Mouse (Mus musculus): Measurements from ENCODE around the gene Rnls. TPM values are rescaled to one million over a fixed set of nuclear protein-coding genes. Genes with fewer than 3 reads are reported as not detected.
A peak's percentile ranks its signal among the peaks of the same experiment; 100 is the strongest.

Rnls gene
- polyA plus RNA-seq, 1 experiment from 2014 or later = 5.9 TPM

GRCm38 (mm10) chr19:33299726-33300292 lies 92.3 kb downstream of the Rnls start:
- H3K4me3 ChIP-seq (replicated peaks) = no peak overlapping the region
- no peak overlapping the region for H3K27ac ChIP-seq
- ATAC-seq = no peak
- H3K4me2 ChIP-seq (replicated peaks) = no peak overlapping the region
- no peaks in the 10 kb centered on the region for H3K9me3 ChIP-seq
- H3K27me3 ChIP-seq (replicated peaks) = no peaks in the 10 kb centered on the region
- H3K4me1 ChIP-seq (replicated peaks) = no peaks in the 10 kb centered on the region
- no peak overlapping the region for H3K9ac ChIP-seq
- no peaks in the 10 kb centered on the region for H3K36me3 ChIP-seq
- 65% methylated on average over 3 of the region's 3 CpGs for WGBS

- 57% methylated on average over 2 of the region's 2 CpGs for WGBS
- Histone ChIP-seq H3K27ac (no peak overlapping the region), H3K27me3 (replicated peaks) (no peaks in the 10 kb centered on the region), H3K4me1 (replicated peaks) (no peaks in the 10 kb centered on the region), H3K4me2 (replicated peaks) (no peak overlapping the region), H3K9me3 (no peaks in the 10 kb centered on the region), H3K4me3 (replicated peaks) (no peak overlapping the region), H3K9ac (no peak overlapping the region), H3K36me3 (no peaks in the 10 kb centered on the region)
- ATAC-seq = no peak
Measured at GRCm38 (mm10) chr19:33296338-33296737, 95.8 kb downstream of the Rnls start.

- H3K4me1 ChIP-seq (replicated peaks) = no peaks in the 10 kb centered on the region
- H3K27ac ChIP-seq = no peak overlapping the region
- ATAC-seq = no peak
- H3K4me2 ChIP-seq (replicated peaks) = no peak overlapping the region
- no peak overlapping the region for H3K4me3 ChIP-seq (replicated peaks)
- H3K9me3 ChIP-seq = no peaks in the 10 kb centered on the region
- no peaks in the 10 kb centered on the region for H3K27me3 ChIP-seq (replicated peaks)
- WGBS = 52% methylated on average over 3 of the region's 3 CpGs
- no peaks in the 10 kb centered on the region for H3K36me3 ChIP-seq
- H3K9ac ChIP-seq = no peak overlapping the region
Measured at GRCm38 (mm10) chr19:33282985-33283384, 109.1 kb downstream of the Rnls start.

GRCm38 (mm10) chr19:33276421-33276820 lies 115.7 kb downstream of the Rnls start:
- 87% methylated on average over 1 of the region's 1 CpGs for WGBS
- Histone ChIP-seq H3K4me2 (replicated peaks) (no peak overlapping the region), H3K4me3 (replicated peaks) (no peak overlapping the region), H3K27me3 (replicated peaks) (no peaks in the 10 kb centered on the region), H3K36me3 (no peaks in the 10 kb centered on the region), H3K9me3 (no peaks in the 10 kb centered on the region), H3K4me1 (replicated peaks) (no peaks in the 10 kb centered on the region), H3K9ac (no peak overlapping the region), H3K27ac (no peak overlapping the region)
- no peak for ATAC-seq

- no peak overlapping the region for H3K4me2 ChIP-seq (replicated peaks)
Measured at GRCm38 (mm10) chr19:33273676-33274075, 118.4 kb downstream of the Rnls start.

GRCm38 (mm10) chr19:33271571-33271970 lies 120.5 kb downstream of the Rnls start:
- Histone ChIP-seq H3K4me2 (replicated peaks) (no peak overlapping the region), H3K9me3 (no peaks in the 10 kb centered on the region), H3K4me1 (replicated peaks) (no peaks in the 10 kb centered on the region), H3K27ac (no peak overlapping the region), H3K36me3 (no peaks in the 10 kb centered on the region), H3K4me3 (replicated peaks) (no peak overlapping the region), H3K9ac (no peak overlapping the region), H3K27me3 (replicated peaks) (no peaks in the 10 kb centered on the region)
- ATAC-seq = peak; percentile 79; the same call in 1 of the 2 replicates
- 39% methylated on average over 2 of the region's 2 CpGs for WGBS

More at GRCm38 (mm10) chr19:33273676-33274075, 118.4 kb downstream of the Rnls start:
- Histone ChIP-seq H3K27ac (no peak overlapping the region), H3K36me3 (no peaks in the 10 kb centered on the region), H3K27me3 (replicated peaks) (no peaks in the 10 kb centered on the region), H3K4me3 (replicated peaks) (no peak overlapping the region), H3K4me1 (replicated peaks) (no peaks in the 10 kb centered on the region), H3K9me3 (no peaks in the 10 kb centered on the region), H3K9ac (no peak overlapping the region)
- 82% methylated on average over 1 of the region's 1 CpGs for WGBS
- no peak for ATAC-seq

GRCm38 (mm10) chr19:33270231-33270630 lies 121.9 kb downstream of the Rnls start:
- no peaks in the 10 kb centered on the region for H3K4me1 ChIP-seq (replicated peaks)
- H3K27me3 ChIP-seq (replicated peaks) = no peaks in the 10 kb centered on the region
- H3K4me3 ChIP-seq (replicated peaks) = no peak overlapping the region
- no peaks in the 10 kb centered on the region for H3K36me3 ChIP-seq
- H3K4me2 ChIP-seq (replicated peaks) = no peak overlapping the region
- H3K9me3 ChIP-seq = no peaks in the 10 kb centered on the region
- no peak for ATAC-seq
- WGBS = 84% methylated on average over 2 of the region's 2 CpGs
- no peak overlapping the region for H3K9ac ChIP-seq
- H3K27ac ChIP-seq = no peak overlapping the region

GRCm38 (mm10) chr19:33268044-33268443 lies 124.1 kb downstream of the Rnls start:
- no peaks in the 10 kb centered on the region for H3K27me3 ChIP-seq (replicated peaks)
- H3K4me1 ChIP-seq (replicated peaks) = no peaks in the 10 kb centered on the region
- no peaks in the 10 kb centered on the region for H3K9me3 ChIP-seq
- no peak overlapping the region for H3K4me2 ChIP-seq (replicated peaks)
- H3K27ac ChIP-seq = no peak overlapping the region
- no peak overlapping the region for H3K4me3 ChIP-seq (replicated peaks)
- H3K36me3 ChIP-seq = no peaks in the 10 kb centered on the region
- 83% methylated on average over 14 of the region's 14 CpGs for WGBS
- no peak overlapping the region for H3K9ac ChIP-seq
- ATAC-seq = no peak

GRCm38 (mm10) chr19:33265245-33265644 lies 126.8 kb downstream of the Rnls start:
- Histone ChIP-seq H3K27me3 (replicated peaks) (no peaks in the 10 kb centered on the region), H3K4me3 (replicated peaks) (no peak overlapping the region), H3K36me3 (no peaks in the 10 kb centered on the region), H3K27ac (no peak overlapping the region), H3K9me3 (no peaks in the 10 kb centered on the region), H3K4me2 (replicated peaks) (no peak overlapping the region), H3K4me1 (replicated peaks) (no peaks in the 10 kb centered on the region), H3K9ac (no peak overlapping the region)
- no peak for ATAC-seq
- 17% methylated on average over 2 of the region's 2 CpGs for WGBS

- H3K4me1 ChIP-seq (replicated peaks) = no peaks in the 10 kb centered on the region
- no peaks in the 10 kb centered on the region for H3K9me3 ChIP-seq
- H3K4me3 ChIP-seq (replicated peaks) = no peak overlapping the region
- no peak overlapping the region for H3K4me2 ChIP-seq (replicated peaks)
- 44% methylated on average over 3 of the region's 3 CpGs for whole genome bisulfite sequencing
- H3K27me3 ChIP-seq (replicated peaks) = no peaks in the 10 kb centered on the region
- H3K27ac ChIP-seq = no peak overlapping the region
- H3K9ac ChIP-seq = no peak overlapping the region
- no peak for ATAC-seq
- H3K36me3 ChIP-seq = no peaks in the 10 kb centered on the region
Measured at GRCm38 (mm10) chr19:33264224-33264993, 127.7 kb downstream of the Rnls start.

GRCm38 (mm10) chr19:33262421-33262820 lies 129.7 kb downstream of the Rnls start:
- no peaks in the 10 kb centered on the region for H3K4me1 ChIP-seq (replicated peaks)
- H3K4me2 ChIP-seq (replicated peaks) = no peak overlapping the region
- H3K27me3 ChIP-seq (replicated peaks) = no peaks in the 10 kb centered on the region
- no peak overlapping the region for H3K27ac ChIP-seq
- no peak for ATAC-seq
- no peaks in the 10 kb centered on the region for H3K36me3 ChIP-seq
- H3K9me3 ChIP-seq = no peaks in the 10 kb centered on the region
- no peak overlapping the region for H3K4me3 ChIP-seq (replicated peaks)
- H3K9ac ChIP-seq = no peak overlapping the region
- 65% methylated on average over 2 of the region's 2 CpGs for WGBS

- ATAC-seq = no peak
- 82% methylated on average over 1 of the region's 1 CpGs for WGBS
- Histone ChIP-seq H3K27ac (no peak overlapping the region), H3K9ac (no peak overlapping the region), H3K36me3 (no peaks in the 10 kb centered on the region), H3K9me3 (no peaks in the 10 kb centered on the region), H3K27me3 (replicated peaks) (no peaks in the 10 kb centered on the region), H3K4me3 (replicated peaks) (no peak overlapping the region), H3K4me1 (replicated peaks) (no peaks in the 10 kb centered on the region), H3K4me2 (replicated peaks) (no peak overlapping the region)
Measured at GRCm38 (mm10) chr19:33259164-33259563, 132.9 kb downstream of the Rnls start.

- H3K4me2 ChIP-seq (replicated peaks) = no peak overlapping the region
- H3K9ac ChIP-seq = no peak overlapping the region
- ATAC-seq = no peak
- WGBS = 34% methylated on average over 5 of the region's 5 CpGs
- no peaks in the 10 kb centered on the region for H3K4me1 ChIP-seq (replicated peaks)
- H3K9me3 ChIP-seq = no peaks in the 10 kb centered on the region
- H3K4me3 ChIP-seq (replicated peaks) = no peak overlapping the region
- no peaks in the 10 kb centered on the region for H3K36me3 ChIP-seq
- H3K27ac ChIP-seq = no peak overlapping the region
- H3K27me3 ChIP-seq (replicated peaks) = no peaks in the 10 kb centered on the region
Measured at GRCm38 (mm10) chr19:33253893-33254292, 138.2 kb downstream of the Rnls start.
